In the genomic region with DNA sequence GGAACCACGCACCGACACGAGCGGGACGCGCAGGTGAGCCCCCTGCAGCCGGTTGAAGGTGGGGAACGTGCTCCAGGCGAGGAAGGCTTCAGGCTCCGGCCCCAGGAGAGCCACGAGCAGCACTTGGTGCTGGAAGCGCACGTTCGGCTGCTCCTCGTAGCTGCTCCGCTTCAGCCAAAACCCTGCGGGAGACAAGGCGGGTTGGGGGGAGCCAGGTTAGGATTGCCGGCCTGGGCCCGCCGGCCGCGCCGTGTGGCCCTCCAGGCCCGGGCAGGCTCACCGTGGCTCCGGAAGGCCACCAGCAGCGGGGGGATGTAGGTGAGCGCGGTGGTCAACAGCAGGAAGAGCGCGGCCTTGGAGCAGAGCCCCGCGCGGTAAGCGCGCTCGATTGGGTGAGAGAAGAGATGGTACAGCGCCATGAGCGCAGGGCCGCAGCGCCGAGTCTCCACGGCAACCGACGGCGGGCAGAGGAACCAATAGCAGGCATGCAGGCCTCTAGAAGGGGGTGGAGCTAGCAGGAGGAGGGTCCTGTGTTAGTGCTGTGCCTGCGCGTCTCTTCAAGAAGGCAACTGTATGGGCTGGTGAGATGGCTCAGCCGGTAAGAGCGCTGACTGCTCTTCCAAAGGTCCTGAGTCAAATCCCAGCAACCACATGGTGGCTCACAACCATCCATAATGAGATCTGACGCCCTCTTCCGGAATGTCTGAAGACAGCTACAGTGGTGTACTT, we compare ENCODE assay signal across 8 mouse cellular contexts. TPM values are rescaled to one million over a fixed set of nuclear protein-coding genes. Genes with fewer than 3 reads are reported as not detected.
DNase-seq lines count a peak whose midpoint lies in the region; ATAC-seq lines count a peak whose summit lies in the region.

A gene (minus strand): TSS at position 534 of the 729 bp plus-strand sequence.

- H3K27ac ChIP-seq in lung, embryonic 16.5 days (ENCODE audit: low read length) = peak within 1 kb of the TSS; percentile 79

- no peaks in the 10 kb centered on the region for H3K27me3 ChIP-seq in lung, embryonic 16.5 days (ENCODE audit: control insufficient read depth, insufficient read depth, low read depth, low read length)

- under 1% methylated on average over 44 of the region's 53 CpGs for WGBS in lung, embryonic 16.5 days

- H3K36me3 ChIP-seq in lung, embryonic 16.5 days (ENCODE audit: control insufficient read depth, insufficient read depth, low read length) = no peaks in the 10 kb centered on the region

- H3K4me1 ChIP-seq in lung, embryonic 16.5 days (replicated peaks; ENCODE audit: control insufficient read depth, insufficient read depth, low read length) = peaks cover 13% of the 10 kb centered on the region; the same call in 1 of the 2 replicates

- H3K9me3 ChIP-seq in lung, embryonic 16.5 days (ENCODE audit: control insufficient read depth, low read length) = peaks cover under 1% of the 10 kb centered on the region; the same call in 1 of the 2 replicates

- peak within 1 kb of the TSS; percentile 77 for H3K9ac ChIP-seq in lung, embryonic 16.5 days (ENCODE audit: low read length)

- peak; percentile 93 for DNase-seq in Muller cell, postnatal 12 days (ENCODE audit: inconsistent ontology term)
- peak; percentile 88 for DNase-seq in cerebellum, adult 8-10 months
- peak; percentile 93 for DNase-seq in forelimb bud, embryonic 11.5 days (ENCODE audit: low read depth, low spot score)
- peak; percentile 86 for DNase-seq in heart, postnatal 4 days
- DNase-seq in layer of hippocampus, adult 9-11 months = peak; percentile 94
- DNase-seq in ovary, postnatal 10 days (ENCODE audit: low spot score) = peak; percentile 75
- peak; percentile 89 for DNase-seq in thymus, postnatal 0 days (ENCODE audit: low spot score)

- H3K4me2 ChIP-seq in lung, embryonic 16.5 days (ENCODE audit: low read depth, low read length) = peak within 1 kb of the TSS; percentile 96

- peak; percentile 100 for ATAC-seq in lung, embryonic 16.5 days (ENCODE audit: low read depth)

- peak within 1 kb of the TSS; percentile 80 for H3K4me3 ChIP-seq in lung, embryonic 16.5 days (ENCODE audit: low read length)

RNA-seq across cellular contexts. Expression of the gene that starts here (rescaled TPM):
- 1 to 10 TPM; 1.9 to 2.9 TPM for total RNA-seq in heart, postnatal 4 days (2021)
- polyA plus RNA-seq in lung, embryonic 16.5 days (2015; fragmentation: Nextera tagmentation; extraction: Ambion mirVana) = 17.5 and 19.6 TPM in 2 replicates
- 1.5 and 2.2 TPM in 2 replicates for polyA plus RNA-seq in thymus, postnatal 0 days (2015; fragmentation: Nextera tagmentation; extraction: Ambion mirVana)

Comparison
In these comparisons a context has a peak if more than half of its experiments do, and no peak if none do; other contexts are left out.
1. Peak in every context shown above with its lines: DNase-seq, ATAC-seq, H3K4me3 ChIP-seq and H3K27ac ChIP-seq.